Mouse (Mus musculus) stomach, postnatal 0 days (tissue): ENCODE results near the gene Agpat2.

Source experiments
- CTCF ChIP-seq: IDR thresholded peaks from 2 replicates; pipeline ENCODE4 v1.5.1; 2016; ENCODE audit warnings: antibody characterized with exemption, low read depth, mild to moderate bottlenecking, moderate library complexity
- EP300 ChIP-seq: optimal IDR thresholded peaks from 2 replicates; pipeline ENCODE3; 2016; ENCODE audit warnings: antibody characterized with exemption

GRCm38 (mm10) chr2:26595725-26596435 is 8.3 kb downstream of the Agpat2 start:
- TF ChIP-seq CTCF (no peak), EP300 (no peak)
